Mouse (Mus musculus): Measurements from ENCODE around the gene Rnasek. TPM values are rescaled to one million over a fixed set of nuclear protein-coding genes. Genes with fewer than 3 reads are reported as not detected.

The Rnasek gene
- polyA plus RNA-seq, 1 experiment = 359 TPM

DNA sequence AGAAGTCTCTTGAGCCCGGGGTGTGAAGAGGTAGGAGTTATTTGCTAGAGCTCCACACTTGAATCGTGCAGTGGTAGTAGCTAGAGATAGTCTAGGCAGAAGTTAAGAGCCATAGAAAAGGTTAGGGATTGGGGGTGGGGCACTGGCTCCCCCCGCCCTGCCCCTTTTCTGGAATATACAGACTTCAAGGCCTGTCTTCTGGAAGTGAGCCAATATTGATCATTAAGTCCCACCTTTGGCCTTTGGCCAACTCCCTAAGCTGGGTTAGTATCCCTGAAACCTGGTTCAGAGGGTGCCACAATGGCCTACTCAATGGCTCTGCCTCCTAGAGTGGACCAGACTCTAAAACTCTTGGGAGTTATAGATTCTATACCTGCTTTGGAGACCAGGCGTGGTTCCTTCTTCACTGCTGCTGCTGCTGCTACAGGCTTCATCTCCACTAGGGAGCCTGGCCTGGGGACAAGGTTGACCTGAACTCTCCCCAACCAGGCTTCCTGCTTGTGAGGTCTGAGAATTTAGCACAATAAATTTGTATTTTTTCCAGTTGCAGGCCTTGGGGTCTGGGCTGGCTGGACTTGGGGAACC, 11.9 kb downstream of the Rnasek start:
- peak in 1 of 2 experiments; percentile 25 for DNase-seq
- Histone ChIP-seq H3K27ac (ENCODE audit: insufficient read depth, low read length) (no peak overlapping the region), H3K4me3 (replicated peaks; ENCODE audit: insufficient read depth, low read depth, low read length) (no peak overlapping the region), H3K4me1 (ENCODE audit: control insufficient read depth, insufficient read depth, low read length) (peaks cover 3% of the 10 kb centered on the region; the same call in 1 of the 2 replicates), H3K27me3 (ENCODE audit: control insufficient read depth, insufficient read depth, low read length) (no peaks in the 10 kb centered on the region)
- no peak for TF ChIP-seq CTCF (IDR thresholded peaks at IDR 0.05; ENCODE audit: borderline replicate concordance, insufficient read depth, low read depth, low read length)
- TF ChIP-seq POLR2A (IDR thresholded peaks at IDR 0.05; ENCODE audit: borderline replicate concordance, insufficient read depth, low read length) = no peak
- 91% methylated on average over 4 of the region's 4 CpGs for WGBS

DNA sequence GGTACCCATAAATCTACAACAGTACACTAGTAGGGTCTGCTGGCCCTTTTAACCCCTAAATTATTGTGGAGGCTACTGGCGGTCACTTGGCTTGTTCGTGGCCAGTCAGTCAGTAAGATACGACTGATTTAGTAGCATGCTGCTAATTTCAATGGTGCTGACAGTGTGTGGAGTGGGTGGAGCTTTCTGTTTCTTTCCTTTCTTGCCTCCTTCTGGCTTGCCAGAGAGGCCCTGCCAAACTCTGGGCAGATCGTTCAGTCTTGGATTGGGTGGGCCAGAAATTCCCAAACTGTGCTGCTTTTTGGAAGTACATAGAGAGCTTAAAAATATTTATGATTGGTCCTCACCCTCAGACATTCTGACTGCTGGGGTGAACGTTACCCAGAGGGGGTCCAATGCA, 12.5 kb downstream of the Rnasek start:
- Histone ChIP-seq H3K4me1 (ENCODE audit: control insufficient read depth, insufficient read depth, low read length) (peaks cover 3% of the 10 kb centered on the region; the same call in 1 of the 2 replicates), H3K27me3 (ENCODE audit: control insufficient read depth, insufficient read depth, low read length) (no peaks in the 10 kb centered on the region), H3K4me3 (replicated peaks; ENCODE audit: insufficient read depth, low read depth, low read length) (no peak overlapping the region), H3K27ac (ENCODE audit: insufficient read depth, low read length) (no peak overlapping the region)
- no peak for DNase-seq
- TF ChIP-seq POLR2A (IDR thresholded peaks at IDR 0.05; ENCODE audit: borderline replicate concordance, insufficient read depth, low read length) = no peak
- TF ChIP-seq CTCF (IDR thresholded peaks at IDR 0.05; ENCODE audit: borderline replicate concordance, insufficient read depth, low read depth, low read length) = no peak
- WGBS = 50% methylated on average over 5 of the region's 5 CpGs

DNA sequence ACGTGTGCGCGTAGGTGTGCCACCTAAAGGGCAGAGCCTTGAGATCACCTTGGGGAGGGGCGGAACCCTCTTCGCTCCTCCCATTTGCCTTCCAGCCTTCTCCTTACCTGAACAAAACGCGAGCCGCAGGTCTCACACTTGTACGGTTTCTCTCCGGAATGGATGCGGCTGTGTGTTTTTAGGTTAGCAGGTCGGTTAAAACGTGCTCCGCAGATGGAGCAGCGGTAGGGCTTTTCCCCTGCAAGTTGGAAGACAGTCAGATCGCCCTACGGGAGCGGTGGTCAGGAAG, 13.1 kb downstream of the Rnasek start:
- H3K4me1 ChIP-seq (ENCODE audit: control insufficient read depth, insufficient read depth, low read length) = peaks cover 3% of the 10 kb centered on the region; the same call in 1 of the 2 replicates
- no peak overlapping the region for H3K4me3 ChIP-seq (replicated peaks; ENCODE audit: insufficient read depth, low read depth, low read length)
- peak in 1 of 2 experiments; percentile 29 for DNase-seq
- 28% methylated on average over 18 of the region's 18 CpGs for WGBS
- TF ChIP-seq CTCF (IDR thresholded peaks at IDR 0.05; ENCODE audit: borderline replicate concordance, insufficient read depth, low read depth, low read length) (no peak), POLR2A (IDR thresholded peaks at IDR 0.05; ENCODE audit: borderline replicate concordance, insufficient read depth, low read length) (no peak)
- H3K27me3 ChIP-seq (ENCODE audit: control insufficient read depth, insufficient read depth, low read length) = no peaks in the 10 kb centered on the region
- no peak overlapping the region for H3K27ac ChIP-seq (ENCODE audit: insufficient read depth, low read length)

DNA sequence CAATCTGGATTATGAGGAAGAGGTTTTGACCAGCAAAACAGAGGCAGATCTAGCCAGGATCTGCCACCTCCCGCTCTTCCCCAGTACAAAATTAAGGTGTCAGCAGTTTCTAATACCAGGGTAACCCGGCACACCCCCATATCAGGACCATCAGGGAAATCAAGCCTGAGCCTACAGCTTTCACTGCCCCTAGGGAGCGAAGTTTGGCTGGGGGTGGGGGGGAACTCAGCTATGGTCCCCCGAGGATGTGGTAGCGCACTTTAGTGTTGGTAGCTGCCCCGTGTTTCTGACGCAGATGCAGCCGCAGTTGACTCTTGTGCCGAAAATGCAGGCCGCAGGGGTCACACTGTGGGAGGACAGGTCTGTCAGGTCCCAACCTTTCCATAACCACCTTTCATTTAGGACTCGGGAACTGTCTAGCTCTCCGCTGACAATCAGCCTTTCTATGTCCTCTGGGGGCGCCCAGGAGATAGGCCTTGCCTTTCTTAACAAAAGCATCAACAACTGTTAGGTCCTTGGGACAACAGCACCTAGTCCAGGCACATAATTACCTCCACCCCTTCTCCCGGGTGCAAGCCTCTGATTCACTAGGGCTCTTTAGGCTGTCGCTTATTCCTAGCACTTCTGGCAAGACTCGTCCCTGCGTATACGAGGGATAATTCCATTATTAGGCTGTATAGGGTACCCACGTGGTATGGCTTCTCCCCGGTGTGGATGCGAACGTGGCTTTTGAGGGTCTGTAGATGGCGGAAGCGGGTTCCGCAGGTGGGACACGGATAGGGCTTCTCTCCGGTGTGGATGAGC, 13.6 kb downstream of the Rnasek start:
- WGBS = 49% methylated on average over 27 of the region's 27 CpGs
- no peak for TF ChIP-seq POLR2A (IDR thresholded peaks at IDR 0.05; ENCODE audit: borderline replicate concordance, insufficient read depth, low read length)
- peak; percentile 18; the same call in 1 of the 2 replicates for TF ChIP-seq CTCF (IDR thresholded peaks at IDR 0.05; ENCODE audit: borderline replicate concordance, insufficient read depth, low read depth, low read length)
- Histone ChIP-seq H3K4me1 (ENCODE audit: control insufficient read depth, insufficient read depth, low read length) (peaks cover 3% of the 10 kb centered on the region; the same call in 1 of the 2 replicates), H3K27ac (ENCODE audit: insufficient read depth, low read length) (no peak overlapping the region), H3K27me3 (ENCODE audit: control insufficient read depth, insufficient read depth, low read length) (no peaks in the 10 kb centered on the region), H3K4me3 (replicated peaks; ENCODE audit: insufficient read depth, low read depth, low read length) (no peak overlapping the region)
- DNase-seq = peak in 1 of 2 experiments; percentile 27

DNA sequence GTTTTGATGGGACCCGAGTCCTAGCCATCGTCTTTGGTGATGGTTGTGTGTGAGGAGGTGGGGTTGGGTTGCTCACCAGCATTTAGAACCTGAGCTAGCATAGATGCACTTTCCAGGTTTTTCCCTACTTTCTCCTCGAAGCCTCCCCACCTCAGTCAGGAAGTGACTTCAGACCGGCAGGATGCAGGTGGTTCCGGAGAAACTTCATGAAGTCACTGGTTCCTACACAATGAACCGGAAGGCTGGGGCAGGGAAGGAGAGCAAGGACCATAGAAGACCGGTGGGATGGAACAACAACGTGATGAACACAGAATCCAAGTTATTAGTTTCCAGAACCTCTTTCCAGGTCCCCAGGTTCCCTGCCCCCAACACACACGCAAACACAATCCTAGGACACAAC, 15.9 kb downstream of the Rnasek start:
- no peak overlapping the region for H3K27ac ChIP-seq (ENCODE audit: insufficient read depth, low read length)
- WGBS = 85% methylated on average over 9 of the region's 9 CpGs
- H3K4me3 ChIP-seq (replicated peaks; ENCODE audit: insufficient read depth, low read depth, low read length) = no peak overlapping the region
- H3K27me3 ChIP-seq (ENCODE audit: control insufficient read depth, insufficient read depth, low read length) = no peaks in the 10 kb centered on the region
- no peak for TF ChIP-seq CTCF (IDR thresholded peaks at IDR 0.05; ENCODE audit: borderline replicate concordance, insufficient read depth, low read depth, low read length)
- no peak for TF ChIP-seq POLR2A (IDR thresholded peaks at IDR 0.05; ENCODE audit: borderline replicate concordance, insufficient read depth, low read length)
- H3K4me1 ChIP-seq (ENCODE audit: control insufficient read depth, insufficient read depth, low read length) = peaks cover 9% of the 10 kb centered on the region
- no peak for DNase-seq

DNA sequence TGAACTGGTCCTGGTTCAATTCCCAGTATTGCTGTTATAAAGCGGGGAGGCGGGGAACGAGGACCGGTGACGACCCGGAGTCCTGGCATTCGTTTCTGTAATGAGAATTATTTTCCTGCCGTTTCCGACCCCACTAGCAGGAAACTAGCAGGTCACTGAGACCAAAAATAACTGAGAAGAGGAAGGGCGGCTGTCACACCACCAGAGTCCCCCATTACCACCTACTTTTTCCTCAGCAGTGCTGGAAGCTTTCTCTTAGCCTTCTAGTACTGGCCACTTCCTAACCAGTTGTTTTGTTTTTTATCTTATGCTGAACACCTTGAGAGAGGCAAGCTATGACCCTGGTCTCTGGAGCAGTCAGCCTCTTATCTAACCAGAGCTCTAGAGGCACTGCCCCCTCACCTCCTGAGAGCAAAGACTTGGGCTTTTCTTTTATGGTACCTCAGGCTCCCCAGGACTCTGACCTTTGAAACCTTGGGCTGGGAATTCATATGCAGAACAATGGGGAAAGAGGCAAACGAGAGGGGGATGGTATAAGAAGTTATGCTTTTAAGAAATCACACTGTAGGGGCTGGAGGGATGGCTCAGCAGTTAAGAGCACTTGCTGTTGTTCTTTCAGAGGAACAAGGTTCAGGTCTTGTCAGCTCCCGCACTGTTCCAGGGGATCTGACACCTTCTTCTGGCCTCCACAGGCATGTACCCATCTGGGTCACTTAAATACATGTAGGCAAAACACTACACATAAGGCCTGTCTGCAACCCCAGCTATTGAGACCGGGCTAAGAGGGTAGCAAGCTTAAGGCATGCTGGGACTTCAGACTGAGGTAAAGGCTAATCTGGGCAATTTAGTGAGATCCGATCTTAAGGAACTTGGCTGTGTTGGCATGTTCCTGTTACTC, 17.8 kb downstream of the Rnasek start:
- H3K27ac ChIP-seq (ENCODE audit: insufficient read depth, low read length) = peak overlapping the region; percentile 78
- H3K4me3 ChIP-seq (replicated peaks; ENCODE audit: insufficient read depth, low read depth, low read length) = peak overlapping the region; percentile 82
- WGBS = 7% methylated on average over 14 of the region's 14 CpGs
- no peak for TF ChIP-seq POLR2A (IDR thresholded peaks at IDR 0.05; ENCODE audit: borderline replicate concordance, insufficient read depth, low read length)
- TF ChIP-seq CTCF (IDR thresholded peaks at IDR 0.05; ENCODE audit: borderline replicate concordance, insufficient read depth, low read depth, low read length) = no peak
- H3K4me1 ChIP-seq (ENCODE audit: control insufficient read depth, insufficient read depth, low read length) = peaks cover 13% of the 10 kb centered on the region
- H3K27me3 ChIP-seq (ENCODE audit: control insufficient read depth, insufficient read depth, low read length) = no peaks in the 10 kb centered on the region
- peak in 1 of 2 experiments; percentile 53 for DNase-seq

DNA sequence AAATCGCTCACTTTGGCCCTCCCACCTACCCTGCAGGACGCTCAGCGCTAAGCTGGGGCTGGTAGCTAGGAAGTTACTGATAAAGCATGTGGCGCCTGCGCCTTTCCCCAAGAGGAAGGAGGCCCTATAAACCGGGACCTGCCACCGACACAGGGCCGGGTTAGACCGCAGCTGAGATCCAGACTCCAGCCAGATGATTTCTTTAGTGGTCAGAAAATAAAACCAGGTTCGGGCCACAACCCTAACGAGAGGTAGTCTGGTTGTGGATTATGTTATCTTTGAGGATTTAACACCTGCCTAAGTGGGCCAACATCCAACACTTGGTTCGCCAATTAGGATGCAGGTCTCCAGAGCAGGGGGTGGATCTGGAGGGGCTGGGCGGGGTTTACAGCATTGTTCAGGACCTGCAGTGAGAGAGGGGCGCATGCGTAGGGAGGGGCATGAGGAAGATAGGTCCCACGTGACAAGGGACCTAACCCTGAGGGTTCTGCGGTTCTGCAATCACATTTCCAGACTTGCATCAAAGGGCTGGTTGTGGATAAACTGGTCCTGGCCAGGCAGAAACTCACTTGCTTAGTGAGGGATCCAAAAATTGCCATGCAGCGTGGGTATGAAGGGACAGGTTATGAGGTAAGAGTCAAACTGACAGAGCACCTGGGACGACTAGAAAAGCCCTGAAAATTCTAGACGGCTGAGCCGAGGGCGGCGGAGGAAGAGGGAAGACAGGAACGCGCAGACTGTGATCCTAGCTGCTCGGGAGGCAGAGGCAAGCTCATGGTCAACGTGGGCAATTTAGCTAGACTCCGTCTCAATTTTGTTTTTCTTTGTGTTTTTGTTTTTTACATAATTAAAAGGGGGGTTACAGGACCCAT, 18.7 kb downstream of the Rnasek start, which contains the start of gene Slc16a13:
Gene Slc16a13, minus strand, starts transcription at position 334 of the 872 bp plus-strand sequence.
- no peaks in the 10 kb centered on the region for H3K27me3 ChIP-seq (ENCODE audit: control insufficient read depth, insufficient read depth, low read length)
- no peak for TF ChIP-seq CTCF (IDR thresholded peaks at IDR 0.05; ENCODE audit: borderline replicate concordance, insufficient read depth, low read depth, low read length)
- TF ChIP-seq POLR2A (IDR thresholded peaks at IDR 0.05; ENCODE audit: borderline replicate concordance, insufficient read depth, low read length) = peak; percentile 100
- peak within 1 kb of the TSS; percentile 82 for H3K4me3 ChIP-seq (replicated peaks; ENCODE audit: insufficient read depth, low read depth, low read length)
- H3K4me1 ChIP-seq (ENCODE audit: control insufficient read depth, insufficient read depth, low read length) = peaks cover 10% of the 10 kb centered on the region
- peak; percentile 96 to 99 for DNase-seq
- WGBS = under 1% methylated on average over 28 of the region's 28 CpGs
- peak within 1 kb of the TSS; percentile 88 for H3K27ac ChIP-seq (ENCODE audit: insufficient read depth, low read length)
